Mouse (Mus musculus) heart, adult 2 months (tissue): ENCODE results near the gene Ms4a10.

ENCODE experiments used
- CTCF ChIP-seq: fragments of 200-600 bp; IDR thresholded peaks from 2 replicates; pipeline ENCODE4 v1.8.1; 2022; ENCODE audit warnings: antibody characterized with exemption, mild to moderate bottlenecking, moderate library complexity
- EP300 ChIP-seq: fragments of 200-500 bp; IDR thresholded peaks from 2 replicates; pipeline ENCODE4 v1.6.1; 2011; ENCODE audit warnings: low read depth, low read length, control low read depth; ENCODE audit not compliant: insufficient read depth
- POLR2A ChIP-seq: fragments of 200-500 bp; IDR thresholded peaks from 2 replicates; pipeline ENCODE4 v1.6.1; 2011; ENCODE audit warnings: mild to moderate bottlenecking, low read depth, low read length, control low read depth; ENCODE audit not compliant: insufficient read depth

DNA sequence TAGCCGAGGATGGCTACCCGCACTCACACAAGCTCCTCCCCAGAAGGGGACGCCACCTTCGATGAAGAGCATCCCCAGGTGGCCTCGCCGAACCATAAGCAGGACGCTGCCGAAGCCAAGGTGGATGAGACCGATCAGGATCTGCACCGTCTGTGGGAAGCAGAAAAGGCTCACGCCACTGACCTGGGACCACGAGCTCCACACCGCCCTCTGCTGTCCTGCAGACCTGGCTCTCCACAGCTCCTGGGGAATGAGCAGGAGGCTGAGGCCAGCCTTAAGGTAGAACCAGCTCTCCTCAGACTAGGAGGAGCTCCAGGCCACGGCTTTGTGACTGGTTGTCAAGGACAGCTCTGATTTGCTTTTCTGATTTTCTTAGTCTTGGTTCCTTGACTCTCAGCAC, 8.7 kb upstream of the Ms4a10 start:
- TF ChIP-seq EP300 (no peak), CTCF (peak; percentile 73), POLR2A (no peak)
